Mouse (Mus musculus): ENCODE data around the gene Cyp4a12a. TPM values are rescaled to one million over a fixed set of nuclear protein-coding genes. Genes with fewer than 3 reads are reported as not detected.
A peak's percentile ranks its signal among the peaks of the same experiment; 100 is the strongest.
"Not testable (repeated sequence)": the region's sequence is repeated elsewhere in the genome, so short reads cannot be mapped to it uniquely, and the experiment has no call there.

Cyp4a12a gene
- not detected in 2 replicates for polyA plus RNA-seq (2015; fragmentation: Nextera tagmentation; extraction: Ambion mirVana)

DNA sequence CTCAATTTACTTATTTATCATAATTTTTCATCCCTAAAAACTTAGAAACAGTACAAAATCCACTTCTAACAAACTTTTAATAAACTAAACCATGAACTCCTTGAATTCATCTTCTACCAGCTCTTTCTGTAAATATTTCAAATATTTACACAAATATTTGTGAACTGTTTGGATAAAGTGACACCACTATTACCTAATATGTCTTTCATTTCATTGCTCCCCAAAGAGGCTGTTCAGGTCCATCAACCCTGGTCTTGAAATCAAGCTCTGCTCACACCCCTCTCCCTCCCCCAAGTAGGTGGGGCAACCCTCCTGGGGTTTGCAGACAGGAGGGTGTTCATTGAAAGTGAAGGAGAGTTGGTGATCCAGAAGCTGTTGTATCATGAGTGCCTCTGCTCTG, at the start of gene Cyp4a12a:
Gene Cyp4a12a, plus strand, starts transcription at position 301 of the 400 bp plus-strand sequence.
- H3K4me2 ChIP-seq (ENCODE audit: low read length); H3K4me3 ChIP-seq (ENCODE audit: low read depth, low read length); H3K27me3 ChIP-seq (ENCODE audit: control insufficient read depth, insufficient read depth, low read depth, low read length); H3K9ac ChIP-seq (ENCODE audit: low read depth, low read length); ATAC-seq; H3K36me3 ChIP-seq (ENCODE audit: control insufficient read depth, insufficient read depth, low read length); H3K27ac ChIP-seq (ENCODE audit: low read length); H3K4me1 ChIP-seq (ENCODE audit: control insufficient read depth, insufficient read depth, low read length); H3K9me3 ChIP-seq (replicated peaks; ENCODE audit: control insufficient read depth, low read length, poor library complexity, severe bottlenecking): not testable (repeated sequence)

DNA sequence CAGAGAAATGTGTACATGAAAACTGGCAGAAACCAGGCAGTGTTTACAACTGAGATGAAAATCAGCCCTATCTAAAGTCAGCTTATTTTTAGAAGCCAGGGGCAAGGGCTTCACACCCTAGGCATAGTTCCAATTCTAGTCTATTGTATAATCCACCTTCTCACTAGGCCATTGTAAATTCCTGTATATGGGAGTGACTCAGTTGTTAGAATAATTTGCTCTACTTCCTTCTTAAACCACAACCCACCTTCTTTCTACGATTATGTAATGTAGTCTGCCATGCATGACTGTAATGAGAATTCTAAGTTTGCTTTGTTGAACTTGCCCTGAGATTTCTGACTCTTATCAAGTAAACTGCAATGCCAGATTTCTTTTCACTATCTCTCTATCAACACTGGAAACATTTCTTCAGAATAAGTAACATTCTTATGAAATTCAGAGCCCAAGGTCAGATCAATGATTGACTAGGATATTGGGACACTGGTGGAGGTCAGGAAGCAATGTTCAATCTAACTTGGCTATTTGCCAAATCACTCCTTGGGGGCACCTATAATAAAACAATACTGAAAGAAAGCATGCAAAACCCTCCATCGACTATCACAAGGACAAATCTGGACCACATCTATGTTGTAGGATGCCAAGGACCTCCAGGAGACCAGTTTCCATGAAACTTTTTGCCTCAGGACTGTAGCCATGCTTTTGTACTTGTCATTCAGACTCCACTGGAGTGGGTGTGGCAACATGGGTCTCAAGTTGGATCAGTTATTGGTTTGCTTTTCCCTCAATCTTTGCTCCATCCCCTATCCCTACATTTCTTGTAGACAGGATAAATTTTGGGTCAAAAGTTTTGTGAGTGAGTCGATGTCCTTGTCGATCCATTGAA, 33.9 kb upstream of the Cyp4a12a start:
- H3K4me1 ChIP-seq (ENCODE audit: control insufficient read depth, insufficient read depth, low read length); H3K36me3 ChIP-seq (ENCODE audit: control insufficient read depth, insufficient read depth, low read length); H3K9ac ChIP-seq (ENCODE audit: low read depth, low read length); H3K27me3 ChIP-seq (ENCODE audit: control insufficient read depth, insufficient read depth, low read depth, low read length); H3K27ac ChIP-seq (ENCODE audit: low read length); H3K9me3 ChIP-seq (replicated peaks; ENCODE audit: control insufficient read depth, low read length, poor library complexity, severe bottlenecking); H3K4me3 ChIP-seq (ENCODE audit: low read depth, low read length); H3K4me2 ChIP-seq (ENCODE audit: low read length); ATAC-seq: not testable (repeated sequence)
- 90% methylated on average over 3 of the region's 4 CpGs for WGBS

- H3K36me3 ChIP-seq (ENCODE audit: control insufficient read depth, insufficient read depth, low read length); H3K4me3 ChIP-seq (ENCODE audit: low read depth, low read length); H3K4me2 ChIP-seq (ENCODE audit: low read length); ATAC-seq; H3K9me3 ChIP-seq (replicated peaks; ENCODE audit: control insufficient read depth, low read length, poor library complexity, severe bottlenecking); H3K27ac ChIP-seq (ENCODE audit: low read length); H3K27me3 ChIP-seq (ENCODE audit: control insufficient read depth, insufficient read depth, low read depth, low read length); H3K9ac ChIP-seq (ENCODE audit: low read depth, low read length); H3K4me1 ChIP-seq (ENCODE audit: control insufficient read depth, insufficient read depth, low read length): not testable (repeated sequence)
- 89% methylated on average over 2 of the region's 3 CpGs for WGBS
Observed at GRCm38 (mm10) chr4:115278215-115278982, 20.4 kb upstream of the Cyp4a12a start.

DNA sequence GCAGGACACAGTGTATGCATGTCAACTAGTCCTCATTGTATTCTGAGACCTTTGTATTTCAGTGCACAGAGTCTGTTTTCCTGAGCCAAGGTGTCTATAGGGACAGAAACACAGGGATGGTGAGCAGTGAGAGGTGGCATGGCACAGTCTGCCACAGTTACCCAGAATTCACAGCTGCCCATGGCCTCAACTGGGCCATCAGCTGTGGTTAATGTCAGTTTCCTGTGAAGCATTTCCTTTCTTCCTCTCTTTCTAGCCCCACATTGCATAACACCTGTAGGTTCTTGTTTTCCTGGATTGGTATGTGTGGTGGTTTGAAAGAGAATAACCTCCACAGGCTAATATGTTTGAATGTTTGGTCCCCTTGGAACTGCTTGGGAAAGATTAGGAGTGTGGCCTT, 18.5 kb upstream of the Cyp4a12a start:
- Histone ChIP-seq H3K9me3 (replicated peaks; ENCODE audit: control insufficient read depth, low read length, poor library complexity, severe bottlenecking) (no peaks in the 10 kb centered on the region), H3K27ac (ENCODE audit: low read length) (no peak overlapping the region), H3K9ac (ENCODE audit: low read depth, low read length) (no peak overlapping the region), H3K36me3 (ENCODE audit: control insufficient read depth, insufficient read depth, low read length) (no peaks in the 10 kb centered on the region), H3K4me1 (ENCODE audit: control insufficient read depth, insufficient read depth, low read length) (no peaks in the 10 kb centered on the region; the same call in 1 of the 2 replicates), H3K4me3 (ENCODE audit: low read depth, low read length) (no peak overlapping the region), H3K4me2 (ENCODE audit: low read length) (peak overlapping the region; percentile 77), H3K27me3 (ENCODE audit: control insufficient read depth, insufficient read depth, low read depth, low read length) (no peaks in the 10 kb centered on the region)
- peak; percentile 30 for ATAC-seq

DNA sequence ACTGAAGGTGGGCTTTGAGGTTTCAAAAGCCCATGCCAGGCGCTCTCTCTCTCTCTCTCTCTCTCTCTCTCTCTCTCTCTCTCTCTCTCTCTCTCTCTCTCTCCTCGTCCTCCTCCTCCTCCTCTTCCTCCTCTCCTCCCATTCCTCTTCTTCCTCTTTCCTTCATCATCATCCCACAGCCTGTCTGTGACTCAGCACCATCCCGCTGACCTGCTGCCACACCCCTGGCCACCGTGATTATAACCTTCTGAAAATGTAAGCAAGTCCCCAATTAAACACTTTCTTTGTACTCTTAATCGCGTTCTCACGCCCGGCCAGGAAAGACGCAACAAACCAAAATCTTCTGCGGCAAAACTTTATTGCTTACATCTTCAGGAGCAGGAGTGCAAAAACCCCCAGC, 18.1 kb upstream of the Cyp4a12a start:
- not testable (repeated sequence) for H3K27me3 ChIP-seq (ENCODE audit: control insufficient read depth, insufficient read depth, low read depth, low read length); H3K4me1 ChIP-seq (ENCODE audit: control insufficient read depth, insufficient read depth, low read length); H3K9me3 ChIP-seq (replicated peaks; ENCODE audit: control insufficient read depth, low read length, poor library complexity, severe bottlenecking); H3K36me3 ChIP-seq (ENCODE audit: control insufficient read depth, insufficient read depth, low read length); H3K27ac ChIP-seq (ENCODE audit: low read length)
- Histone ChIP-seq H3K9ac (ENCODE audit: low read depth, low read length) (0 out of 2 replicates have a peak overlapping the region, but pooled peaks have one; percentile 31), H3K4me2 (ENCODE audit: low read length) (peak overlapping the region; percentile 77), H3K4me3 (ENCODE audit: low read depth, low read length) (peak overlapping the region; percentile 40)
- ATAC-seq = peak; percentile 83
- WGBS = 14% methylated on average over 9 of the region's 10 CpGs

DNA sequence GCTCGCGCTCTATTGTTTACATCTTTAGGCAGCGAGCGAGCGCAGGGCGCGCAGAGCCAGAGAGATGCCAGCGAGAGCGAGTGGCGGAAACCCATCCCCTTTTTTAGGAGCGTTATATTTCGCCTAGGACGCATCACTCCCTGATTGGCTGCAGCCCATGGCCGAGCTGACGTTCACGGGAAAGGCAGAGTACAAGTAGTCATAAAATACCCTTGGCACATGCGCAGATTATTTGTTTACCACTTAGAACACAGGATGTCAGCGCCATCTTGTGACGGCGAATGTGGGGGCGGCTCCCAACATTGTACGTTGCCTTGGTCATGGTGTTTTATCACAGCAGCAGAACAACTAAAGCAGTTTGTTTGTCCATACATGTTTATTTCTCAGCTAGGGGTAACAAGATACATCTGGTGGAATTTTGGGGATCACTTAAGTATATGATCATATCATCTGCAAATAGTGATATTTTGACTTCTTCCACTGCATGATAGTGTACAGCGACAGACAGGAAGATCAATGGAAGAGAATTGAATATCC, 17.5 kb upstream of the Cyp4a12a start:
- Histone ChIP-seq H3K4me2 (ENCODE audit: low read length) (peak overlapping the region; percentile 77), H3K4me3 (ENCODE audit: low read depth, low read length) (peak overlapping the region; percentile 40), H3K9ac (ENCODE audit: low read depth, low read length) (0 out of 2 replicates have a peak overlapping the region, but pooled peaks have one; percentile 31)
- H3K36me3 ChIP-seq (ENCODE audit: control insufficient read depth, insufficient read depth, low read length); H3K27ac ChIP-seq (ENCODE audit: low read length); H3K9me3 ChIP-seq (replicated peaks; ENCODE audit: control insufficient read depth, low read length, poor library complexity, severe bottlenecking); H3K4me1 ChIP-seq (ENCODE audit: control insufficient read depth, insufficient read depth, low read length); H3K27me3 ChIP-seq (ENCODE audit: control insufficient read depth, insufficient read depth, low read depth, low read length): not testable (repeated sequence)
- peak; percentile 94 for ATAC-seq
- 21% methylated on average over 19 of the region's 23 CpGs for WGBS

GRCm38 (mm10) chr4:115325722-115326121, 26.9 kb downstream of the Cyp4a12a start:
- not testable (repeated sequence) for H3K4me2 ChIP-seq (ENCODE audit: low read length); H3K4me1 ChIP-seq (ENCODE audit: control insufficient read depth, insufficient read depth, low read length); ATAC-seq; H3K9ac ChIP-seq (ENCODE audit: low read depth, low read length); H3K9me3 ChIP-seq (replicated peaks; ENCODE audit: control insufficient read depth, low read length, poor library complexity, severe bottlenecking); H3K27ac ChIP-seq (ENCODE audit: low read length); H3K4me3 ChIP-seq (ENCODE audit: low read depth, low read length); H3K36me3 ChIP-seq (ENCODE audit: control insufficient read depth, insufficient read depth, low read length); H3K27me3 ChIP-seq (ENCODE audit: control insufficient read depth, insufficient read depth, low read depth, low read length)

- WGBS = 85% methylated on average over 3 of the region's 3 CpGs
- H3K4me3 ChIP-seq (ENCODE audit: low read depth, low read length); H3K4me1 ChIP-seq (ENCODE audit: control insufficient read depth, insufficient read depth, low read length); H3K36me3 ChIP-seq (ENCODE audit: control insufficient read depth, insufficient read depth, low read length); H3K27me3 ChIP-seq (ENCODE audit: control insufficient read depth, insufficient read depth, low read depth, low read length); ATAC-seq; H3K27ac ChIP-seq (ENCODE audit: low read length); H3K4me2 ChIP-seq (ENCODE audit: low read length); H3K9ac ChIP-seq (ENCODE audit: low read depth, low read length); H3K9me3 ChIP-seq (replicated peaks; ENCODE audit: control insufficient read depth, low read length, poor library complexity, severe bottlenecking): not testable (repeated sequence)
Observed at GRCm38 (mm10) chr4:115365624-115366023, 66.8 kb downstream of the Cyp4a12a start.

- H3K9me3 ChIP-seq (replicated peaks; ENCODE audit: control insufficient read depth, low read length, poor library complexity, severe bottlenecking); ATAC-seq; H3K27me3 ChIP-seq (ENCODE audit: control insufficient read depth, insufficient read depth, low read depth, low read length); H3K9ac ChIP-seq (ENCODE audit: low read depth, low read length); H3K4me1 ChIP-seq (ENCODE audit: control insufficient read depth, insufficient read depth, low read length); H3K36me3 ChIP-seq (ENCODE audit: control insufficient read depth, insufficient read depth, low read length); H3K4me2 ChIP-seq (ENCODE audit: low read length); H3K27ac ChIP-seq (ENCODE audit: low read length); H3K4me3 ChIP-seq (ENCODE audit: low read depth, low read length): not testable (repeated sequence)
Observed at GRCm38 (mm10) chr4:115368067-115368466, 69.2 kb downstream of the Cyp4a12a start.

Data from midbrain, embryonic 16.5 days (tissue).